Mouse (Mus musculus): ENCODE data around the gene Ap4s1.
"Not testable (repeated sequence)": the region's sequence is repeated elsewhere in the genome, so short reads cannot be mapped to it uniquely, and the experiment has no call there.

Gene Ap4s1

GRCm38 (mm10) chr12:51690893-51691844, at the start of gene Ap4s1:
TSS of gene Ap4s1 (plus strand) at chr12:51691033.
- peak; percentile 88 for DNase-seq (ENCODE audit: low read depth, low spot score)

- no peak for DNase-seq (ENCODE audit: low read depth, low spot score)
These were observed 49.0 kb upstream of the Ap4s1 start for GRCm38 (mm10) chr12:51641871-51642270.

GRCm38 (mm10) chr12:51649401-51649800, 41.4 kb upstream of the Ap4s1 start:
- DNase-seq (ENCODE audit: low read depth, low spot score): not testable (repeated sequence)

GRCm38 (mm10) chr12:51655944-51656465, 34.8 kb upstream of the Ap4s1 start:
- DNase-seq (ENCODE audit: low read depth, low spot score): no peak

- no peak for DNase-seq (ENCODE audit: low read depth, low spot score)
These were observed 27.8 kb upstream of the Ap4s1 start for GRCm38 (mm10) chr12:51663011-51663410.

GRCm38 (mm10) chr12:51663908-51664307, 26.9 kb upstream of the Ap4s1 start:
- DNase-seq (ENCODE audit: low read depth, low spot score): no peak

- peak; percentile 51 for DNase-seq (ENCODE audit: low read depth, low spot score)
These were observed 24.0 kb upstream of the Ap4s1 start for GRCm38 (mm10) chr12:51666708-51667430.

GRCm38 (mm10) chr12:51671231-51671891, 19.5 kb upstream of the Ap4s1 start:
- DNase-seq (ENCODE audit: low read depth, low spot score): no peak

- DNase-seq (ENCODE audit: low read depth, low spot score): no peak
These were observed 17.6 kb upstream of the Ap4s1 start for GRCm38 (mm10) chr12:51673270-51673669.

GRCm38 (mm10) chr12:51676442-51676841, 14.4 kb upstream of the Ap4s1 start:
- DNase-seq (ENCODE audit: low read depth, low spot score): no peak

GRCm38 (mm10) chr12:51678844-51679243, 12.0 kb upstream of the Ap4s1 start:
- no peak for DNase-seq (ENCODE audit: low read depth, low spot score)

- peak; percentile 50 for DNase-seq (ENCODE audit: low read depth, low spot score)
These were observed 2.3 kb upstream of the Ap4s1 start for GRCm38 (mm10) chr12:51688546-51688945.

GRCm38 (mm10) chr12:51691845-51692632, 1.2 kb downstream of the Ap4s1 start, which contains the start of gene Strn3:
TSS of gene Strn3 (minus strand) at chr12:51691897.
- DNase-seq (ENCODE audit: low read depth, low spot score): peak; percentile 97

- peak; percentile 48 for DNase-seq (ENCODE audit: low read depth, low spot score)
These were observed 2.0 kb downstream of the Ap4s1 start for GRCm38 (mm10) chr12:51692870-51693269.

GRCm38 (mm10) chr12:51693419-51693818, 2.6 kb downstream of the Ap4s1 start:
- peak; percentile 49 for DNase-seq (ENCODE audit: low read depth, low spot score)

GRCm38 (mm10) chr12:51694096-51694495, 3.3 kb downstream of the Ap4s1 start:
- no peak for DNase-seq (ENCODE audit: low read depth, low spot score)

- DNase-seq (ENCODE audit: low read depth, low spot score): no peak
These were observed 4.1 kb downstream of the Ap4s1 start for GRCm38 (mm10) chr12:51694966-51695365.

- no peak for DNase-seq (ENCODE audit: low read depth, low spot score)
These were observed 5.3 kb downstream of the Ap4s1 start for GRCm38 (mm10) chr12:51696157-51696556.

- DNase-seq (ENCODE audit: low read depth, low spot score): no peak
These were observed 9.0 kb downstream of the Ap4s1 start for GRCm38 (mm10) chr12:51699623-51700393.

GRCm38 (mm10) chr12:51701723-51702122, 10.9 kb downstream of the Ap4s1 start:
- no peak for DNase-seq (ENCODE audit: low read depth, low spot score)

All from A20 (cell line).